Mouse (Mus musculus) midbrain, embryonic 13.5 days (tissue): ENCODE measurements at regions not wholly inside any gene's neighbourhood (a gene's known extent, or its start where the extent isn't known, plus 50 kb on each side); places are given as distances from the start of the nearest gene placed in this dataset.
A peak's percentile ranks its signal among the peaks of the same experiment; 100 is the strongest.

Source experiments
- ATAC-seq: fragments of 200-750 bp; cut with Nextera tagmentation; 2 replicates; pipeline ENCODE4 v1.8.0; 2017; ENCODE audit warnings: mild to moderate bottlenecking, moderate TSS enrichment, moderate library complexity
- H3K27ac ChIP-seq: fragments of 300-500 bp; sonication (generic); 2 replicates; pipeline ENCODE4 v1.5.1; 2015; ENCODE audit warnings: inconsistent platforms, mild to moderate bottlenecking, moderate library complexity
- H3K27me3 ChIP-seq: fragments of 300-500 bp; sonication (generic); 2 replicates; pipeline ENCODE4 v1.6.1; 2015; ENCODE audit warnings: mild to moderate bottlenecking, inconsistent platforms
- H3K36me3 ChIP-seq: fragments of 300-500 bp; sonication (generic); 2 replicates; pipeline ENCODE4 v1.6.1; 2015; ENCODE audit warnings: mild to moderate bottlenecking, inconsistent platforms
- H3K4me1 ChIP-seq: fragments of 300-500 bp; sonication (generic); replicated peaks from 2 replicates; pipeline ENCODE4 v1.6.1; 2015; ENCODE audit warnings: inconsistent platforms
- H3K4me2 ChIP-seq: fragments of 300-500 bp; sonication (generic); replicated peaks from 2 replicates; pipeline ENCODE4 v1.6.1; 2015; ENCODE audit warnings: moderate library complexity, mild to moderate bottlenecking, inconsistent platforms
- H3K4me3 ChIP-seq: fragments of 300-500 bp; sonication (generic); replicated peaks from 2 replicates; pipeline ENCODE4 v1.5.1; 2015; ENCODE audit warnings: mild to moderate bottlenecking, inconsistent platforms
- H3K9ac ChIP-seq: fragments of 300-500 bp; sonication (generic); replicated peaks from 2 replicates; pipeline ENCODE4 v1.6.1; 2015; ENCODE audit warnings: mild to moderate bottlenecking, inconsistent platforms
- H3K9me3 ChIP-seq: fragments of 300-500 bp; sonication (generic); 2 replicates; pipeline ENCODE4 v1.6.1; 2016; ENCODE audit warnings: mild to moderate bottlenecking, inconsistent platforms
- WGBS: fragments of 180-500 bp; shearing (Covaris S2); methylation state at CpG from one replicate; pipeline ENCODE4 v1.1.7; 2015; 5-methylcytosine and 5-hydroxymethylcytosine counted together

DNA sequence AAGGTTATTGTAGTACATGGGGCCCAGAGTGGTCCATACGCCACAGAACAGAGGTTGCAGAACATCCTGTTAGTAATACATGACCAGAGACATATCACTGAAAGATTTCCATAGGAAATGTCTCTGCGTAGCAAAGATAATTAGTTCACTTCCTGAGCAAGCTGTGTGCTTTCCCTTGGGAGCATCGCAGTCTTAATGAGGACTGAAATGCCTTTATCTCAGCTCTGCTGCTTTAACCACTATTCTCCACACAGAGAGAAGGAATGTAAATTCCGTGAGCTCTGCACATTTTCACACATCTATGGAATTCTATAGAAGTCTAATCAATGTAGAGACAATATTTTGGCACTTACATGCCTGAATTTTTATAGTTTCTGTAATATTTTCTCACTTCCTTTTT, 1454.7 kb upstream of the Pcdh10 start:
- Histone ChIP-seq H3K4me1 (no peaks in the 10 kb centered on the region), H3K4me2 (no peak overlapping the region), H3K27ac (no peak overlapping the region), H3K36me3 (no peaks in the 10 kb centered on the region), H3K27me3 (no peaks in the 10 kb centered on the region), H3K9me3 (no peaks in the 10 kb centered on the region), H3K9ac (no peak overlapping the region), H3K4me3 (no peak overlapping the region)
- ATAC-seq, result peak; percentile 60; the same call in 1 of the 2 replicates
- WGBS, result 52% methylated on average over 4 of the region's 4 CpGs

DNA sequence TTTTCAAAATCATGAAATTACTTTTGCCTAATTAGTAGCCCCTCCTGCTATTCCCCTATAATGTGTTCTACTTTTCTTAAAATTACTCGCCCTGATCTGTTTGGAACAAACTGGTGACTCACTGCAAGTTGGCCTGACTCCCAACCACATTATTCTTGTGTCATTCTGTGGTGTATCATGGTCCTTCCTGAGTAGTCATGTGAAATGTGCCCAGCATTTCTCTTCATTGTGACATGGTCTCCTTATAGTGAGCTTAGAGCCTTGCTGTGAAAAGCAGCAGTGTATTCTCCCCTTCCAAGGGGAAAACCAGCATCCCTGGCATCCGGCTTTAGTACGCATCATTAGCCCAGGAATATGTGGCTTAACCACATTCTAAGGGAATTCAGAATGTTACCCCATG, 1432.4 kb upstream of the Pcdh10 start:
- H3K36me3 ChIP-seq, result no peaks in the 10 kb centered on the region
- no peak overlapping the region for H3K4me2 ChIP-seq
- no peak overlapping the region for H3K4me3 ChIP-seq
- H3K4me1 ChIP-seq, result no peaks in the 10 kb centered on the region
- H3K9me3 ChIP-seq, result no peaks in the 10 kb centered on the region
- 86% methylated on average over 3 of the region's 3 CpGs for WGBS
- no peak overlapping the region for H3K9ac ChIP-seq
- no peak overlapping the region for H3K27ac ChIP-seq
- no peaks in the 10 kb centered on the region for H3K27me3 ChIP-seq
- ATAC-seq, result no peak
